ENCODE assay signal across 9 mouse cellular contexts in genomic region chr6:94648496-94648895, GRCm38 (mm10). TPM values are rescaled to one million over a fixed set of nuclear protein-coding genes. Genes with fewer than 3 reads are reported as not detected.
DNase-seq lines count a peak whose midpoint lies in the region; ATAC-seq and TF ChIP-seq lines count a peak whose summit lies in the region.
"Had no signal": no experiment of that assay in that cellular context is flagged by ENCODE, and none has a peak within 500 bp of the region (broad histone marks: within the 10 kb centered on the region; RNA-seq: fewer than 3 reads in every experiment).

No protein-coding gene starts in this region.

- H3K9ac ChIP-seq in embryonic facial prominence, embryonic 14.5 days (ENCODE audit: low read depth, low read length): 0 out of 2 replicates have a peak overlapping the region, but pooled peaks have one; percentile 21
- no peak overlapping the region for H3K9ac ChIP-seq in hindbrain, postnatal 0 days (replicated peaks; ENCODE audit: low read length)

- H3K9me3 ChIP-seq in embryonic facial prominence, embryonic 14.5 days (ENCODE audit: control insufficient read depth, low read length): no peaks in the 10 kb centered on the region
- no peaks in the 10 kb centered on the region for H3K9me3 ChIP-seq in hindbrain, postnatal 0 days (ENCODE audit: low read length)

- no peak for ATAC-seq in embryonic facial prominence, embryonic 14.5 days (ENCODE audit: low read depth)
- no peak for ATAC-seq in hindbrain, postnatal 0 days
- ATAC-seq in megakaryocyte-erythroid progenitor cell, adult 5-6 weeks (replicated peaks; ENCODE audit: low FRiP score, low TSS enrichment, poor library complexity, severe bottlenecking): no peak

- peaks cover 23% of the 10 kb centered on the region for H3K79me2 ChIP-seq in myocyte (ENCODE audit: control insufficient read depth, insufficient read depth)

- H3K4me1 ChIP-seq in embryonic facial prominence, embryonic 14.5 days (ENCODE audit: control insufficient read depth, insufficient read depth, low read length): peaks cover 52% of the 10 kb centered on the region
- H3K4me1 ChIP-seq in hindbrain, postnatal 0 days (ENCODE audit: insufficient read depth, low read length): peaks cover 29% of the 10 kb centered on the region

- H3K27ac ChIP-seq in layer of hippocampus, adult 2 months: peak overlapping the region; percentile 81
- peak overlapping the region; percentile 81 for H3K27ac ChIP-seq in embryonic facial prominence, embryonic 14.5 days (replicated peaks; ENCODE audit: low read depth, low read length)
- H3K27ac ChIP-seq in hindbrain, postnatal 0 days: peak overlapping the region; percentile 69

- H3ac ChIP-seq in myocyte (ENCODE audit: control insufficient read depth, insufficient read length): no peak overlapping the region

- no peak for TF ChIP-seq POLR2A in myocyte (IDR thresholded peaks at IDR 0.05; ENCODE audit: insufficient read length, low read depth)

- TF ChIP-seq CTCF in layer of hippocampus, adult 2 months (conservative IDR thresholded peaks at IDR 0.05): no peak
- no peak for TF ChIP-seq CTCF in hindbrain, postnatal 0 days (IDR thresholded peaks at IDR 0.05; ENCODE audit: low read depth)

- no peak overlapping the region for H3K4me3 ChIP-seq in layer of hippocampus, adult 2 months
- no peak overlapping the region for H3K4me3 ChIP-seq in embryonic facial prominence, embryonic 14.5 days (ENCODE audit: low read depth, low read length)
- H3K4me3 ChIP-seq in hindbrain, postnatal 0 days (ENCODE audit: low read length): no peak overlapping the region
- H3K4me3 ChIP-seq in myocyte: no peak overlapping the region

- no peak for DNase-seq in layer of hippocampus, adult 2 months (ENCODE audit: low spot score in 2 of 2)
- no peak for DNase-seq in layer of hippocampus, adult 9-10 months (ENCODE audit: low spot score)
- no peak for DNase-seq in embryonic facial prominence, embryonic 14.5 days (ENCODE audit: low spot score)
- DNase-seq in hindbrain, postnatal 0 days (ENCODE audit: low spot score): no peak
- DNase-seq in embryo, embryonic 9.5 days (ENCODE audit: extremely low spot score): no peak
- no peak for DNase-seq in adrenal gland, postnatal 25 days

- H3K36me3 ChIP-seq in embryonic facial prominence, embryonic 14.5 days (ENCODE audit: control insufficient read depth, insufficient read depth, low read length): peaks cover 19% of the 10 kb centered on the region; the same call in 1 of the 2 replicates
- no peaks in the 10 kb centered on the region for H3K36me3 ChIP-seq in hindbrain, postnatal 0 days (ENCODE audit: insufficient read depth, low read length)
- H3K36me3 ChIP-seq in myocyte (ENCODE audit: control insufficient read depth, insufficient read depth): no peaks in the 10 kb centered on the region

- no peaks in the 10 kb centered on the region for H3K27me3 ChIP-seq in embryonic facial prominence, embryonic 14.5 days (replicated peaks; ENCODE audit: control insufficient read depth, insufficient read depth, low read length)
- H3K27me3 ChIP-seq in hindbrain, postnatal 0 days (ENCODE audit: insufficient read depth, low read length): no peaks in the 10 kb centered on the region
- no peaks in the 10 kb centered on the region for H3K27me3 ChIP-seq in myocyte (ENCODE audit: control insufficient read depth, insufficient read depth, insufficient read length)
- H3K27me3 ChIP-seq: Patski had no signal

- H3K4me2 ChIP-seq in embryonic facial prominence, embryonic 14.5 days (ENCODE audit: low read depth, low read length): peak overlapping the region; percentile 29
- H3K4me2 ChIP-seq in hindbrain, postnatal 0 days (ENCODE audit: low read depth, low read length): no peak overlapping the region
- H3K4me2 ChIP-seq in myocyte (ENCODE audit: low read depth): peak overlapping the region; percentile 72

- WGBS in embryonic facial prominence, embryonic 14.5 days: 35% methylated on average over 4 of the region's 4 CpGs
- WGBS in hindbrain, postnatal 0 days: 48% methylated on average over 4 of the region's 4 CpGs

TF ChIP-seq in myocyte, 11 proteins besides CTCF, POLR2A, EP300 and RAD21:
- TF ChIP-seq POLR2AphosphoS2 (IDR thresholded peaks at IDR 0.05; ENCODE audit: insufficient read length, low read depth) (no peak), USF1 (IDR thresholded peaks at IDR 0.05; ENCODE audit: low read depth) (no peak), REST (IDR thresholded peaks at IDR 0.05; ENCODE audit: insufficient read depth, insufficient read length) (no peak), CEBPB (IDR thresholded peaks at IDR 0.05; ENCODE audit: insufficient read depth, poor library complexity, severe bottlenecking) (no peak), E2F4 (IDR thresholded peaks at IDR 0.05; ENCODE audit: insufficient read depth) (no peak), TCF12 (IDR thresholded peaks at IDR 0.05; ENCODE audit: insufficient read depth, poor library complexity, severe bottlenecking) (no peak), MAX (IDR thresholded peaks at IDR 0.05; ENCODE audit: low read depth) (no peak), MYOG (IDR thresholded peaks at IDR 0.05; ENCODE audit: control insufficient read depth in 1 of 3, insufficient read depth in 1 of 3, insufficient read length in 2 of 3, low read depth in 2 of 3) (no peak), TCF3 (IDR thresholded peaks at IDR 0.05; ENCODE audit: insufficient read length, low read depth) (no peak), MYOD1 (IDR thresholded peaks at IDR 0.05; ENCODE audit: control insufficient read depth in 1 of 3, insufficient read length in 2 of 3, low read depth in 2 of 3) (no peak), SRF (IDR thresholded peaks at IDR 0.05; ENCODE audit: control insufficient read depth, insufficient read length, low read depth) (no peak)

RNA-seq across cellular contexts. Expression of gene Lrig1, which starts 51.5 kb away (rescaled TPM):
- total RNA-seq in layer of hippocampus, adult 2 months (2021): 10 to 100 TPM; 26.2 to 27.4 TPM
- 32.6 and 38.4 TPM in 2 replicates for polyA plus RNA-seq in embryonic facial prominence, embryonic 14.5 days (2014; fragmentation: Nextera tagmentation; extraction: Ambion mirVana)
- 131 and 146 TPM in 2 replicates for total RNA-seq in hindbrain, postnatal 0 days (2014; rRNA removed)
- polyA plus RNA-seq in hindbrain, postnatal 0 days (2015; fragmentation: Nextera tagmentation; extraction: Ambion mirVana): 23.0 and 27.8 TPM in 2 replicates
- 22.1 TPM for polyA plus RNA-seq in myocyte (2012; fragmentation: generic; extraction: Trizol)
- total RNA-seq in megakaryocyte-erythroid progenitor cell, adult 5-6 weeks (2014; fragmentation: Nextera tagmentation): 4.1 and 29.0 TPM in 2 replicates
- total RNA-seq in megakaryocyte-erythroid progenitor cell, adult 5-6 weeks (2017): 2.7 and 3.5 TPM in 2 replicates
- total RNA-seq in adrenal gland, postnatal 25 days (2021): 9.4 and 14.4 TPM in 2 replicates
